Mouse (Mus musculus) stomach, embryonic 16.5 days (tissue): ENCODE data around the gene Chrna1. TPM values are rescaled to one million over a fixed set of nuclear protein-coding genes. Genes with fewer than 3 reads are reported as not detected.

ENCODE experiments used
- ATAC-seq: fragments of 200-750 bp; cut with Nextera tagmentation; 2 replicates; pipeline ENCODE4 v1.8.0; 2017; ENCODE audit warnings: moderate number of reproducible peaks, moderate TSS enrichment; ENCODE audit not compliant: insufficient read depth, low FRiP score
- H3K27ac ChIP-seq: fragments of 300-500 bp; sonication (generic); 2 replicates; pipeline ENCODE4 v1.5.1; 2014; ENCODE audit warnings: low read length
- H3K27me3 ChIP-seq: fragments of 300-500 bp; sonication (generic); 2 replicates; pipeline ENCODE4 v1.6.1; 2014; ENCODE audit warnings: low read length, control low read depth, mixed read lengths; ENCODE audit not compliant: control insufficient read depth, insufficient read depth
- H3K36me3 ChIP-seq: fragments of 300-500 bp; sonication (generic); 2 replicates; pipeline ENCODE4 v1.6.1; 2014; ENCODE audit warnings: low read length; ENCODE audit not compliant: control insufficient read depth, insufficient read depth
- H3K4me1 ChIP-seq: fragments of 300-500 bp; sonication (generic); 2 replicates; pipeline ENCODE4 v1.6.1; 2014; ENCODE audit warnings: low read length, control low read depth, mixed read lengths; ENCODE audit not compliant: control insufficient read depth, insufficient read depth
- H3K4me2 ChIP-seq: fragments of 300-500 bp; sonication (generic); 2 replicates; pipeline ENCODE4 v1.6.1; 2014; ENCODE audit warnings: low read depth, low read length, mixed read lengths
- H3K4me3 ChIP-seq: fragments of 300-500 bp; sonication (generic); replicated peaks from 2 replicates; pipeline ENCODE4 v1.5.1; 2014; ENCODE audit warnings: mild to moderate bottlenecking, low read length
- H3K9ac ChIP-seq: fragments of 300-500 bp; sonication (generic); 2 replicates; pipeline ENCODE4 v1.6.1; 2014; ENCODE audit warnings: low read length
- H3K9me3 ChIP-seq: fragments of 300-500 bp; sonication (generic); replicated peaks from 2 replicates; pipeline ENCODE4 v1.6.1; 2016; ENCODE audit warnings: low read length, control low read depth; ENCODE audit not compliant: control insufficient read depth
- WGBS: fragments of 180-500 bp; shearing (Covaris S2); extraction: QIAGEN DNeasy Blood & Tissue Kit; methylation state at CpG from one replicate; pipeline ENCODE4 v1.1.7; 2014; 5-methylcytosine and 5-hydroxymethylcytosine counted together
- polyA plus RNA-seq: library from polyadenylated mRNA; unstranded; fragments of >200 nt; fragmentation: Nextera tagmentation; extraction: Ambion mirVana; gene quantifications from 2 replicates; pipeline ENCODE4 v1.2.1, GENCODE M21; 2015

The Chrna1 gene
- polyA plus RNA-seq, 1 experiment from 2014 or later = 1.7 TPM

- Histone ChIP-seq H3K4me2 (no peak overlapping the region), H3K9ac (no peak overlapping the region), H3K9me3 (no peaks in the 10 kb centered on the region), H3K27ac (no peak overlapping the region), H3K4me1 (peaks cover 13% of the 10 kb centered on the region; the same call in 1 of the 2 replicates), H3K36me3 (no peaks in the 10 kb centered on the region), H3K4me3 (no peak overlapping the region), H3K27me3 (no peaks in the 10 kb centered on the region)
- no peak for ATAC-seq
- 58% methylated on average over 10 of the region's 10 CpGs for WGBS
Measured at GRCm38 (mm10) chr2:73586392-73587108, 6.4 kb upstream of the Chrna1 start.

GRCm38 (mm10) chr2:73585347-73585831 lies 5.3 kb upstream of the Chrna1 start:
- Histone ChIP-seq H3K4me3 (peak overlapping the region; percentile 54), H3K4me1 (peaks cover 10% of the 10 kb centered on the region; the same call in 1 of the 2 replicates), H3K4me2 (peak overlapping the region; percentile 62), H3K27me3 (no peaks in the 10 kb centered on the region), H3K27ac (peak overlapping the region; percentile 66), H3K36me3 (no peaks in the 10 kb centered on the region), H3K9me3 (no peaks in the 10 kb centered on the region), H3K9ac (peak overlapping the region; percentile 65)
- WGBS = 15% methylated on average over 12 of the region's 12 CpGs
- ATAC-seq = peak; percentile 38; the same call in 1 of the 2 replicates

GRCm38 (mm10) chr2:73584645-73585346 lies 4.7 kb upstream of the Chrna1 start:
- Histone ChIP-seq H3K9ac (peak overlapping the region; percentile 65), H3K4me1 (peaks cover 5% of the 10 kb centered on the region; the same call in 1 of the 2 replicates), H3K4me2 (peak overlapping the region; percentile 62), H3K27me3 (no peaks in the 10 kb centered on the region), H3K4me3 (peak overlapping the region; percentile 54), H3K36me3 (no peaks in the 10 kb centered on the region), H3K27ac (peak overlapping the region; percentile 66), H3K9me3 (no peaks in the 10 kb centered on the region)
- 1% methylated on average over 16 of the region's 18 CpGs for WGBS
- peak; percentile 70; the same call in 1 of the 2 replicates for ATAC-seq

GRCm38 (mm10) chr2:73580720-73581119 lies 582 bp upstream of the Chrna1 start:
- Histone ChIP-seq H3K27ac (no peak overlapping the region), H3K4me1 (no peaks in the 10 kb centered on the region), H3K4me2 (no peak overlapping the region), H3K27me3 (no peaks in the 10 kb centered on the region), H3K36me3 (no peaks in the 10 kb centered on the region), H3K4me3 (no peak overlapping the region), H3K9ac (no peak overlapping the region), H3K9me3 (no peaks in the 10 kb centered on the region)
- WGBS = 86% methylated on average over 5 of the region's 5 CpGs
- no peak for ATAC-seq

- no peaks in the 10 kb centered on the region for H3K9me3 ChIP-seq
- WGBS = 53% methylated on average over 5 of the region's 5 CpGs
- no peak overlapping the region for H3K4me2 ChIP-seq
- H3K4me1 ChIP-seq = no peaks in the 10 kb centered on the region
- H3K4me3 ChIP-seq = no peak overlapping the region
- H3K27ac ChIP-seq = no peak overlapping the region
- no peak for ATAC-seq
- H3K9ac ChIP-seq = no peak overlapping the region
- H3K36me3 ChIP-seq = no peaks in the 10 kb centered on the region
- no peaks in the 10 kb centered on the region for H3K27me3 ChIP-seq
Measured at GRCm38 (mm10) chr2:73579168-73579567, 970 bp downstream of the Chrna1 start.

GRCm38 (mm10) chr2:73574418-73574817 lies 5.7 kb downstream of the Chrna1 start:
- ATAC-seq = no peak
- no peak overlapping the region for H3K4me3 ChIP-seq
- no peaks in the 10 kb centered on the region for H3K4me1 ChIP-seq
- 82% methylated on average over 6 of the region's 6 CpGs for WGBS
- H3K27me3 ChIP-seq = no peaks in the 10 kb centered on the region
- H3K9ac ChIP-seq = no peak overlapping the region
- H3K36me3 ChIP-seq = no peaks in the 10 kb centered on the region
- H3K4me2 ChIP-seq = no peak overlapping the region
- no peaks in the 10 kb centered on the region for H3K9me3 ChIP-seq
- H3K27ac ChIP-seq = no peak overlapping the region

GRCm38 (mm10) chr2:73573556-73573955 lies 6.6 kb downstream of the Chrna1 start:
- H3K9ac ChIP-seq = no peak overlapping the region
- no peaks in the 10 kb centered on the region for H3K4me1 ChIP-seq
- no peak overlapping the region for H3K4me3 ChIP-seq
- H3K4me2 ChIP-seq = no peak overlapping the region
- H3K36me3 ChIP-seq = no peaks in the 10 kb centered on the region
- no peaks in the 10 kb centered on the region for H3K9me3 ChIP-seq
- no peak for ATAC-seq
- H3K27ac ChIP-seq = no peak overlapping the region
- H3K27me3 ChIP-seq = no peaks in the 10 kb centered on the region
- WGBS = 86% methylated on average over 4 of the region's 4 CpGs

- no peaks in the 10 kb centered on the region for H3K36me3 ChIP-seq
- H3K27ac ChIP-seq = no peak overlapping the region
- peak overlapping the region; percentile 17; the same call in 1 of the 2 replicates for H3K4me3 ChIP-seq
- WGBS = 33% methylated on average over 23 of the region's 23 CpGs
- H3K9me3 ChIP-seq = no peaks in the 10 kb centered on the region
- no peak overlapping the region for H3K9ac ChIP-seq
- H3K4me2 ChIP-seq = peak overlapping the region; percentile 29
- no peaks in the 10 kb centered on the region for H3K27me3 ChIP-seq
- H3K4me1 ChIP-seq = no peaks in the 10 kb centered on the region
- no peak for ATAC-seq
Measured at GRCm38 (mm10) chr2:73572539-73573372, 7.4 kb downstream of the Chrna1 start.
